In genomic region chr2:164443051-164443437, GRCm38 (mm10) we compare ENCODE assay signal across 8 mouse cellular contexts. TPM values are rescaled to one million over a fixed set of nuclear protein-coding genes. Genes with fewer than 3 reads are reported as not detected.
DNase-seq lines count a peak whose midpoint lies in the region; ATAC-seq and TF ChIP-seq lines count a peak whose summit lies in the region.

No protein-coding gene starts in this region.

- TF ChIP-seq POLR2A in myocyte (IDR thresholded peaks at IDR 0.05; ENCODE audit: insufficient read length, low read depth): peak; percentile 99

- peak overlapping the region; percentile 33 for H3ac ChIP-seq in myocyte (ENCODE audit: control insufficient read depth, insufficient read length)

- H3K4me2 ChIP-seq in embryonic facial prominence, embryonic 13.5 days: peak overlapping the region; percentile 80
- H3K4me2 ChIP-seq in kidney, embryonic 14.5 days (replicated peaks; ENCODE audit: low read depth, low read length): peak overlapping the region; percentile 64
- H3K4me2 ChIP-seq in liver, embryonic 12.5 days: peak overlapping the region; percentile 57
- peak overlapping the region; percentile 82 for H3K4me2 ChIP-seq in myocyte (ENCODE audit: low read depth)

- under 1% methylated on average over 26 of the region's 26 CpGs for WGBS in embryonic facial prominence, embryonic 13.5 days
- WGBS in heart, embryonic 10.5 days: under 1% methylated on average over 26 of the region's 26 CpGs
- under 1% methylated on average over 26 of the region's 26 CpGs for WGBS in kidney, embryonic 14.5 days
- WGBS in liver, embryonic 12.5 days (ENCODE audit: insufficient replicate concordance): under 1% methylated on average over 26 of the region's 26 CpGs

- no peaks in the 10 kb centered on the region for H3K27me3 ChIP-seq in embryonic facial prominence, embryonic 13.5 days
- H3K27me3 ChIP-seq in heart, embryonic 10.5 days (ENCODE audit: insufficient read depth, poor library complexity, severe bottlenecking): peaks cover 16% of the 10 kb centered on the region; the same call in 1 of the 2 replicates
- no peaks in the 10 kb centered on the region for H3K27me3 ChIP-seq in kidney, embryonic 14.5 days (ENCODE audit: control insufficient read depth, insufficient read depth, low read length)
- H3K27me3 ChIP-seq in liver, embryonic 12.5 days (replicated peaks): peaks cover 61% of the 10 kb centered on the region
- H3K27me3 ChIP-seq in myocyte (ENCODE audit: control insufficient read depth, insufficient read depth, insufficient read length): no peaks in the 10 kb centered on the region

- H3K27ac ChIP-seq in embryonic facial prominence, embryonic 13.5 days: peak overlapping the region; percentile 85
- peak overlapping the region; percentile 86 for H3K27ac ChIP-seq in heart, embryonic 10.5 days
- H3K27ac ChIP-seq in kidney, embryonic 14.5 days (ENCODE audit: low read depth, low read length): peak overlapping the region; percentile 67
- no peak overlapping the region for H3K27ac ChIP-seq in liver, embryonic 12.5 days

- H3K9me3 ChIP-seq in embryonic facial prominence, embryonic 13.5 days: no peaks in the 10 kb centered on the region
- H3K9me3 ChIP-seq in heart, embryonic 10.5 days: no peaks in the 10 kb centered on the region
- H3K9me3 ChIP-seq in kidney, embryonic 14.5 days (ENCODE audit: control insufficient read depth, low read length): no peaks in the 10 kb centered on the region
- H3K9me3 ChIP-seq in liver, embryonic 12.5 days (replicated peaks): no peaks in the 10 kb centered on the region

- peak; percentile 84 for ATAC-seq in embryonic facial prominence, embryonic 13.5 days (ENCODE audit: insufficient number of reproducible peaks, insufficient read depth, low FRiP score, low TSS enrichment, low read depth)
- ATAC-seq in kidney, embryonic 14.5 days (ENCODE audit: low FRiP score, low TSS enrichment): peak; percentile 95
- peak; percentile 78 for ATAC-seq in liver, embryonic 12.5 days

- DNase-seq in cerebellum, adult 9-11 months: peak; percentile 35
- DNase-seq in cerebellum, adult 11 months: no peak
- DNase-seq in heart, embryonic 10.5 days (ENCODE audit: low spot score): peak; percentile 90
- peak; percentile 83 to 85 for DNase-seq in spleen, postnatal 36 days (ENCODE audit: low spot score in 2 of 2)

- peak overlapping the region; percentile 89 for H3K9ac ChIP-seq in embryonic facial prominence, embryonic 13.5 days
- peak overlapping the region; percentile 64 for H3K9ac ChIP-seq in kidney, embryonic 14.5 days (ENCODE audit: low read depth, low read length)
- peak overlapping the region; percentile 62 for H3K9ac ChIP-seq in liver, embryonic 12.5 days

- H3K79me2 ChIP-seq in myocyte (ENCODE audit: control insufficient read depth, insufficient read depth): peaks cover 45% of the 10 kb centered on the region

- H3K4me1 ChIP-seq in embryonic facial prominence, embryonic 13.5 days: peaks cover 53% of the 10 kb centered on the region
- peaks cover 43% of the 10 kb centered on the region for H3K4me1 ChIP-seq in heart, embryonic 10.5 days
- H3K4me1 ChIP-seq in kidney, embryonic 14.5 days (ENCODE audit: control insufficient read depth, insufficient read depth, low read length): peaks cover 22% of the 10 kb centered on the region
- 0 out of 2 replicates have a peak, but pooled peaks cover 4% of the 10 kb centered on the region for H3K4me1 ChIP-seq in liver, embryonic 12.5 days

- no peaks in the 10 kb centered on the region; the same call in 1 of the 2 replicates for H3K36me3 ChIP-seq in embryonic facial prominence, embryonic 13.5 days
- no peaks in the 10 kb centered on the region for H3K36me3 ChIP-seq in heart, embryonic 10.5 days
- no peaks in the 10 kb centered on the region for H3K36me3 ChIP-seq in kidney, embryonic 14.5 days (ENCODE audit: control insufficient read depth, insufficient read depth, low read length)
- H3K36me3 ChIP-seq in liver, embryonic 12.5 days: no peaks in the 10 kb centered on the region
- no peaks in the 10 kb centered on the region for H3K36me3 ChIP-seq in myocyte (ENCODE audit: control insufficient read depth, insufficient read depth)

- H3K4me3 ChIP-seq in embryonic facial prominence, embryonic 13.5 days: peak overlapping the region; percentile 76
- H3K4me3 ChIP-seq in heart, embryonic 10.5 days: peak overlapping the region; percentile 71
- peak overlapping the region; percentile 78 for H3K4me3 ChIP-seq in kidney, embryonic 14.5 days (ENCODE audit: low read length)
- peak overlapping the region; percentile 56 for H3K4me3 ChIP-seq in liver, embryonic 12.5 days
- peak overlapping the region; percentile 96 for H3K4me3 ChIP-seq in myocyte

TF ChIP-seq in myocyte, 11 proteins besides CTCF, POLR2A, EP300 and RAD21:
- no peak for TF ChIP-seq CEBPB (IDR thresholded peaks at IDR 0.05; ENCODE audit: insufficient read depth, poor library complexity, severe bottlenecking)
- TF ChIP-seq E2F4 (IDR thresholded peaks at IDR 0.05; ENCODE audit: insufficient read depth): no peak
- TF ChIP-seq TCF12 (IDR thresholded peaks at IDR 0.05; ENCODE audit: insufficient read depth, poor library complexity, severe bottlenecking): no peak
- TF ChIP-seq USF1 (IDR thresholded peaks at IDR 0.05; ENCODE audit: low read depth): no peak
- TF ChIP-seq REST (IDR thresholded peaks at IDR 0.05; ENCODE audit: insufficient read depth, insufficient read length): peak; percentile 47
- TF ChIP-seq POLR2AphosphoS2 (IDR thresholded peaks at IDR 0.05; ENCODE audit: insufficient read length, low read depth): peak; percentile 99
- peak in 1 of 3 experiments; percentile 57 for TF ChIP-seq MYOG (IDR thresholded peaks at IDR 0.05; ENCODE audit: control insufficient read depth in 1 of 3, insufficient read depth in 1 of 3, insufficient read length in 2 of 3, low read depth in 2 of 3)
- TF ChIP-seq TCF3 (IDR thresholded peaks at IDR 0.05; ENCODE audit: insufficient read length, low read depth): peak; percentile 36
- no peak for TF ChIP-seq MAX (IDR thresholded peaks at IDR 0.05; ENCODE audit: low read depth)
- no peak for TF ChIP-seq MYOD1 (IDR thresholded peaks at IDR 0.05; ENCODE audit: control insufficient read depth in 1 of 3, insufficient read length in 2 of 3, low read depth in 2 of 3)
- no peak for TF ChIP-seq SRF (IDR thresholded peaks at IDR 0.05; ENCODE audit: control insufficient read depth, insufficient read length, low read depth)
TF ChIP-seq in myocyte: peak in this region for 4.

RNA-seq across cellular contexts. Expression of gene Sdc4, which starts 0.6 kb away (rescaled TPM):
- 81.5 and 87.8 TPM in 2 replicates for polyA plus RNA-seq in embryonic facial prominence, embryonic 13.5 days (2015; fragmentation: Nextera tagmentation; extraction: Ambion mirVana)
- 37.3 and 37.8 TPM in 2 replicates for polyA plus RNA-seq in heart, embryonic 10.5 days (2016; fragmentation: Nextera tagmentation; extraction: Ambion mirVana)
- 87.8 and 108 TPM in 2 replicates for polyA plus RNA-seq in kidney, embryonic 14.5 days (2014; fragmentation: Nextera tagmentation; extraction: Ambion mirVana)
- polyA plus RNA-seq in liver, embryonic 12.5 days (2016; fragmentation: Nextera tagmentation; extraction: Ambion mirVana): 31.3 and 31.8 TPM in 2 replicates
- 52.4 TPM for polyA plus RNA-seq in myocyte (2012; fragmentation: generic; extraction: Trizol)

RNA-seq across cellular contexts. Expression of gene Sys1, which starts 13.7 kb away (rescaled TPM):
- 56.0 and 65.9 TPM in 2 replicates for polyA plus RNA-seq in embryonic facial prominence, embryonic 13.5 days (2015; fragmentation: Nextera tagmentation; extraction: Ambion mirVana)
- polyA plus RNA-seq in heart, embryonic 10.5 days (2016; fragmentation: Nextera tagmentation; extraction: Ambion mirVana): 41.2 and 52.5 TPM in 2 replicates
- polyA plus RNA-seq in kidney, embryonic 14.5 days (2014; fragmentation: Nextera tagmentation; extraction: Ambion mirVana): 66.8 and 69.4 TPM in 2 replicates
- polyA plus RNA-seq in liver, embryonic 12.5 days (2016; fragmentation: Nextera tagmentation; extraction: Ambion mirVana): 36.1 and 37.9 TPM in 2 replicates
- 47.6 TPM for polyA plus RNA-seq in myocyte (2012; fragmentation: generic; extraction: Trizol)

RNA-seq across cellular contexts. Expression of gene Gm20458, which starts 17.7 kb away (rescaled TPM):
- 7.7 and 8.3 TPM in 2 replicates for polyA plus RNA-seq in embryonic facial prominence, embryonic 13.5 days (2015; fragmentation: Nextera tagmentation; extraction: Ambion mirVana)
- polyA plus RNA-seq in heart, embryonic 10.5 days (2016; fragmentation: Nextera tagmentation; extraction: Ambion mirVana): 10.3 and 11.7 TPM in 2 replicates
- 7.1 and 8.4 TPM in 2 replicates for polyA plus RNA-seq in kidney, embryonic 14.5 days (2014; fragmentation: Nextera tagmentation; extraction: Ambion mirVana)
- 4.7 and 5.2 TPM in 2 replicates for polyA plus RNA-seq in liver, embryonic 12.5 days (2016; fragmentation: Nextera tagmentation; extraction: Ambion mirVana)
- 31.6 TPM for polyA plus RNA-seq in myocyte (2012; fragmentation: generic; extraction: Trizol)

RNA-seq across cellular contexts. Expression of gene Trp53tg5, which starts 30.5 kb away (rescaled TPM):
- not detected in 2 replicates for polyA plus RNA-seq in embryonic facial prominence, embryonic 13.5 days (2015; fragmentation: Nextera tagmentation; extraction: Ambion mirVana)
- polyA plus RNA-seq in heart, embryonic 10.5 days (2016; fragmentation: Nextera tagmentation; extraction: Ambion mirVana): not detected in 2 replicates
- polyA plus RNA-seq in kidney, embryonic 14.5 days (2014; fragmentation: Nextera tagmentation; extraction: Ambion mirVana): not detected in 2 replicates
- polyA plus RNA-seq in liver, embryonic 12.5 days (2016; fragmentation: Nextera tagmentation; extraction: Ambion mirVana): not detected in 2 replicates
- not detected for polyA plus RNA-seq in myocyte (2012; fragmentation: generic; extraction: Trizol)

RNA-seq across cellular contexts. Expression of gene Matn4, which starts 38.1 kb away (rescaled TPM):
- polyA plus RNA-seq in embryonic facial prominence, embryonic 13.5 days (2015; fragmentation: Nextera tagmentation; extraction: Ambion mirVana): 66.0 and 105 TPM in 2 replicates
- polyA plus RNA-seq in heart, embryonic 10.5 days (2016; fragmentation: Nextera tagmentation; extraction: Ambion mirVana): 0.76 and 1.2 TPM in 2 replicates
- 0.12 and 0.20 TPM in 2 replicates for polyA plus RNA-seq in kidney, embryonic 14.5 days (2014; fragmentation: Nextera tagmentation; extraction: Ambion mirVana)
- polyA plus RNA-seq in liver, embryonic 12.5 days (2016; fragmentation: Nextera tagmentation; extraction: Ambion mirVana): 0.28 and 0.41 TPM in 2 replicates
- polyA plus RNA-seq in myocyte (2012; fragmentation: generic; extraction: Trizol): 0.01 TPM
